Mouse (Mus musculus) heart, postnatal 25 days (tissue): ENCODE data around the gene Cep170b. TPM values are rescaled to one million over a fixed set of nuclear protein-coding genes. Genes with fewer than 3 reads are reported as not detected.

Experiments
- DNase-seq: peaks from one replicate; pipeline ENCODE4 v3.0.0; 2022; ENCODE audit warnings: low spot score
- intact Hi-C: fragments of 180-260 bp; cut with DNase I; formaldehyde crosslinking; loops from one replicate; pipeline ENCODE4 v1.15.1; 2025
- microRNA-seq: library from miRNA; unstranded; fragments of <30 nt; microRNA quantifications from one replicate; pipeline ENCODE4 v1.2.0, GENCODE M21; 2022
- total RNA-seq, 2 experiments: library from RNA; stranded (reverse); gene quantifications; 2 replicates each; pipeline ENCODE4 v1.2.3; 2021

Cep170b gene
- total RNA-seq, 2 experiments from 2014 or later: 7.7 to 9.8 TPM

DNA sequence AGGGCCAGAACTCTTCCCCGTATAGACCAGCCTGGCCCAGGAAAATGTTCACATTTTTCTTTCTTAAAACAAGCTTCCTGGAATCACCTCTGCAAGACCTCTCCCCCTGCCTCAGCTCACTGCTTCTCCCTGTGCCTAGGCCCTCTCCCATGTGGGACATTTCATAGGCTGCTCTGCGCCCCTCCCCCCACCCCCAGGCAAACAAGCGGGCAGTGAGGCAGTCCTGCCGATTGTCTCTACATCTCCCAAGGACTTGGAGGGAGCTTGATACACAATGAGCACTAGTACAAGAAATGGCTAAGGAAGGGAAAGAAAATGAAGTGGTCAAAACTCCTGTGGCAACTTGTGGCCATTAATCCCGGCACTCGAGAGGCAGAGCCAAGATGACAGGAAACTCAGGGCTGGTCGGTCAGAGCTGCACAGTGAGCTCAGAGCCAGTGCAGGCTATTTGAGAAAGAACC is 74.1 kb downstream of the Cep170b start:
- intact Hi-C loops: no loop called here
- no peak for DNase-seq

DNA sequence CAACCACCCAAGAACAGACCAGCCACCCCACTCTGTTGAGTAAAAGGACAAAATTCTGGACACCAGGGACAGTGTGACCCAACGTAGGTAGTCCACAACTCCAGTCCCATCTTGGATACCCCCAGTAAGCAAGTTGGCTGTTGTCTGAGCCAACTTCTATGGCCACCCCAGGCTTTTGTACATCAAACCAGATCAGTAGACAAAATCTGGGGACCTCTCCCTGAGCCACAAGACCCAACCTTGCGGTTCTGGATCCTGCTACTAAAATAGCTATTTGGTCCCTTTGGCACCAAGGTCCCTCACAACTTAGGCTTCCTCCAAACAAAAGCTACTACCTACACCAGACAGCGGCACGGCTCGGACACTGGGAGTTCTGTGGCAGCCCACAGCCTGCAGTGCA is 74.7 kb downstream of the Cep170b start:
- DNase-seq: no peak
- intact Hi-C loops: no loop called here

DNA sequence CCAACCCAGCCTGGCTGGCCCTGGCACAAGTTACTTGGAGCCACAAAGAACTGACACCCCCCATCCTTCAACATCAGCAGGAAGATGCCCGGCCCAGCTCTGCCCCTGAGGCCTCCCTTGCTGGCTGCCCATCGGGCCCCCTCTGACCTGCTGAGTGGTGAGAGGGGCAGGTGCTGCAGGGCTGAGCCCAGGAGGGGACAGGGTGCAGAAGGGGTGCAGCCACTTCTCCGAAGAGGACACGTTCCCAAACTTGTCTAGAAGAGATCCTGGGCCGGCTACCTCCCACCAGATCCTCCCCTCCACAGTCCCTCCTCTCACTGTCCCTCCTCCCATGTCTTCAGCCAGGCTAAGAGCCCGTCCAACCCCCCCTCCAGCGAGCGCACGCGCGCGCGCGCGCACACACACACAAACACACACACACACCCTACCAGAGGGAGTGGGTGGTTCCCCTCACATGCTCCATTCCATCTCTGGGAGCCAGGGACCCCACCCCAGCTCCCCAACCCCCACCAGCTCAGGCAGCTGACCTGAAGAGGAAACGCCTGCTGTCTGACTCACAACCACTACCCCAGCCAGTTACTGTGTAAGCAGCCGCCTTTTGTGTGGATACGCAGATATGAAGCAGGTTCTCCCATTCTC is 75.3 kb downstream of the Cep170b start:
- intact Hi-C loops: no loop called here
- DNase-seq: peak; percentile 62

Small RNA genes within 50 kb of the gene (microRNA-seq; reads per million reads assigned to microRNA genes)
- not detected for gene Mir6940

Other genes starting within 250 kb of the Cep170b start
- gene A530016L24Rik, start 231.0 kb upstream of the Cep170b start, total RNA-seq: 10 to 100 TPM; 24.6 to 26.9 TPM
- gene Tmem179, start 203.7 kb upstream of the Cep170b start, total RNA-seq: not detected
- 10 to 100 TPM; 15.8 to 20.0 TPM for gene Inf2, start 131.7 kb upstream of the Cep170b start, total RNA-seq
- 100 to 1,000 TPM; 147 TPM for gene Adssl1, start 100.4 kb upstream of the Cep170b start, total RNA-seq
- gene Siva1, start 75.8 kb upstream of the Cep170b start, total RNA-seq: 10 to 100 TPM; 29.5 to 35.7 TPM
- 100 to 1,000 TPM; 206 to 215 TPM for gene Akt1, start 45.6 kb upstream of the Cep170b start, total RNA-seq
- 1 to 10 TPM; 6.4 to 6.7 TPM for gene Zbtb42, start 41.6 kb upstream of the Cep170b start, total RNA-seq
- gene Pld4, start 40.2 kb downstream of the Cep170b start, total RNA-seq: 1 to 10 TPM; 5.6 to 6.9 TPM
- gene Ahnak2, start 82.2 kb downstream of the Cep170b start, total RNA-seq: 10 to 100 TPM; 15.3 to 16.5 TPM
- 1 to 10 TPM; 1.5 to 1.9 TPM for gene Clba1, start 88.5 kb downstream of the Cep170b start, total RNA-seq
- gene Cdca4, start 109.0 kb downstream of the Cep170b start, total RNA-seq: 1 to 10 TPM; 6.4 to 7.6 TPM
- under 1 TPM in 1 of 2 experiments, not detected in 1; 0.23 TPM for gene Gpr132, start 147.8 kb downstream of the Cep170b start, total RNA-seq
- 10 to 100 TPM; 22.4 to 34.7 TPM for gene Jag2, start 209.3 kb downstream of the Cep170b start, total RNA-seq
- 1 to 10 TPM; 4.4 to 5.7 TPM for gene Nudt14, start 221.7 kb downstream of the Cep170b start, total RNA-seq